Mouse (Mus musculus) CH12.LX (cell line): ENCODE measurements at regions not wholly inside any gene's neighbourhood (a gene's known extent, or its start where the extent isn't known, plus 50 kb on each side); places are given as distances from the start of the nearest gene placed in this dataset.

Experiments
- DNase-seq: peaks from one replicate; pipeline ENCODE4 v3.0.0-alpha.2; 2013; ENCODE audit errors: extremely low read depth
- H3K27ac ChIP-seq: 2 replicates; pipeline ENCODE4 v1.5.1; 2012; ENCODE audit warnings: low read depth, mild to moderate bottlenecking, control low read depth, moderate library complexity; ENCODE audit not compliant: insufficient read depth
- H3K27me3 ChIP-seq: replicated peaks from 2 replicates; pipeline ENCODE3; 2012; ENCODE audit warnings: inconsistent platforms
- H3K36me3 ChIP-seq, 2 experiments: replicated peaks in 1 of 2; 2 replicates each; pipeline versions ENCODE3 to v1.6.1; 2012; ENCODE audit warnings: inconsistent platforms in 1 of 2, low read length in 1 of 2, mild to moderate bottlenecking in 1 of 2, mixed read lengths in 1 of 2, moderate library complexity in 1 of 2; ENCODE audit not compliant: control insufficient read depth in 1 of 2, insufficient read depth in 1 of 2
- H3K4me1 ChIP-seq, 2 experiments: 2 replicates each; pipeline ENCODE4 v1.6.1; 2012; ENCODE audit warnings: inconsistent platforms in 1 of 2, moderate library complexity in 1 of 2; ENCODE audit not compliant: insufficient read depth in 2 of 2, control insufficient read depth in 1 of 2
- H3K4me2 ChIP-seq: 2 replicates; pipeline ENCODE4 v1.6.1; 2012; ENCODE audit warnings: low read depth, mild to moderate bottlenecking, control low read depth; ENCODE audit not compliant: poor library complexity, insufficient read depth, severe bottlenecking
- H3K4me3 ChIP-seq, 3 experiments: fragments of 150-350 bp in 1 of 3; sonication (generic) in 1 of 3; replicated peaks in 1 of 3; 2 replicates each; pipeline versions ENCODE3 to v1.5.1; 2011 to 2012; ENCODE audit warnings: low read depth in 2 of 3, low read length in 2 of 3, mild to moderate bottlenecking in 2 of 3, moderate library complexity in 2 of 3, control low read depth in 1 of 3, improper control_type of control experiment in 1 of 3, inconsistent platforms in 1 of 3, mixed read lengths in 1 of 3; ENCODE audit not compliant: poor library complexity in 1 of 3
- H3K79me2 ChIP-seq: replicated peaks from 2 replicates; pipeline ENCODE4 v1.6.1; 2012; ENCODE audit warnings: mild to moderate bottlenecking, moderate library complexity; ENCODE audit not compliant: control insufficient read depth, poor library complexity, insufficient read depth, severe bottlenecking; ENCODE audit errors: extremely low read depth
- H3K9ac ChIP-seq: 2 replicates; pipeline ENCODE4 v1.6.1; 2012; ENCODE audit warnings: low read depth, mild to moderate bottlenecking, control low read depth, moderate library complexity; ENCODE audit not compliant: insufficient read depth
- H3K9me3 ChIP-seq: replicated peaks from 2 replicates; pipeline ENCODE3; 2012; ENCODE audit warnings: low read length, inconsistent platforms, mixed read lengths
- BHLHE40 ChIP-seq: IDR thresholded peaks from 2 replicates; pipeline ENCODE4 v1.6.1; 2011; ENCODE audit warnings: mild to moderate bottlenecking, low read depth, low read length, improper control_type of control experiment
- CHD2 ChIP-seq: IDR thresholded peaks from 2 replicates; pipeline ENCODE4 v1.6.1; 2011; ENCODE audit warnings: low read length, improper control_type of control experiment
- E2F4 ChIP-seq: IDR thresholded peaks from 2 replicates; pipeline ENCODE4 v1.6.1; 2011; ENCODE audit warnings: low read depth, low read length, improper control_type of control experiment; ENCODE audit not compliant: insufficient replicate concordance
- ETS1 ChIP-seq: conservative IDR thresholded peaks from 2 replicates; pipeline ENCODE4 v1.6.1; 2012; ENCODE audit warnings: low read depth, mild to moderate bottlenecking, inconsistent platforms, low read length, improper control_type of control experiment, moderate library complexity
- HCFC1 ChIP-seq: IDR thresholded peaks from 2 replicates; pipeline ENCODE4 v1.6.1; 2012; ENCODE audit warnings: low read depth, mild to moderate bottlenecking, inconsistent platforms, low read length, improper control_type of control experiment
- JUN ChIP-seq: IDR thresholded peaks from 2 replicates; pipeline ENCODE4 v1.6.1; 2011; ENCODE audit warnings: low read depth, mild to moderate bottlenecking, low read length, improper control_type of control experiment, moderate library complexity; ENCODE audit not compliant: insufficient read depth
- JUND ChIP-seq: conservative IDR thresholded peaks from 2 replicates; pipeline ENCODE4 v1.6.1; 2011; ENCODE audit warnings: low read depth, low read length, improper control_type of control experiment
- MAFK ChIP-seq: IDR thresholded peaks from 2 replicates; pipeline ENCODE4 v1.6.1; 2011; ENCODE audit warnings: low read length, improper control_type of control experiment; ENCODE audit not compliant: insufficient replicate concordance
- MAX ChIP-seq: IDR thresholded peaks from 2 replicates; pipeline ENCODE4 v1.6.1; 2011; ENCODE audit warnings: low read length, improper control_type of control experiment
- MAZ ChIP-seq: IDR thresholded peaks from 2 replicates; pipeline ENCODE4 v1.6.1; 2012; ENCODE audit warnings: low read depth, mild to moderate bottlenecking, inconsistent platforms, low read length, improper control_type of control experiment, moderate library complexity
- MEF2A ChIP-seq: IDR thresholded peaks from 2 replicates; pipeline ENCODE4 v1.6.1; 2014; ENCODE audit warnings: low read depth, mild to moderate bottlenecking, inconsistent platforms, low read length, improper control_type of control experiment, borderline replicate concordance
- MXI1 ChIP-seq: IDR thresholded peaks from 2 replicates; pipeline ENCODE4 v1.6.1; 2011; ENCODE audit warnings: mild to moderate bottlenecking, low read depth, low read length, improper control_type of control experiment
- MYC ChIP-seq: IDR thresholded peaks from 2 replicates; pipeline ENCODE4 v1.6.1; 2011; ENCODE audit warnings: low read depth, mild to moderate bottlenecking, improper control_type of control experiment, low read length
- NELFE ChIP-seq: IDR thresholded peaks from 2 replicates; pipeline ENCODE4 v1.6.1; 2011; ENCODE audit warnings: low read depth, low read length, improper control_type of control experiment
- PAX5 ChIP-seq: IDR thresholded peaks from 2 replicates; pipeline ENCODE4 v1.6.1; 2012; ENCODE audit warnings: low read length, inconsistent platforms, mixed read lengths
- POLR2A ChIP-seq: IDR thresholded peaks from 2 replicates; pipeline ENCODE4 v1.6.1; 2011; ENCODE audit warnings: low read depth, mild to moderate bottlenecking, improper control_type of control experiment, low read length
- POLR2AphosphoS2 ChIP-seq: IDR thresholded peaks from 2 replicates; pipeline ENCODE4 v1.6.1; 2011; ENCODE audit warnings: low read depth, low read length, improper control_type of control experiment
- RCOR1 ChIP-seq: conservative IDR thresholded peaks from 2 replicates; pipeline ENCODE4 v1.6.1; 2012; ENCODE audit warnings: low read depth, mild to moderate bottlenecking, inconsistent platforms, low read length, improper control_type of control experiment
- TCF12 ChIP-seq: IDR thresholded peaks from 2 replicates; pipeline ENCODE4 v1.6.1; 2014; ENCODE audit warnings: low read depth, mild to moderate bottlenecking, inconsistent platforms, low read length, improper control_type of control experiment
- UBTF ChIP-seq: IDR thresholded peaks from 2 replicates; pipeline ENCODE4 v1.6.1; 2012; ENCODE audit warnings: low read depth, mild to moderate bottlenecking, inconsistent platforms, low read length, improper control_type of control experiment, moderate library complexity
- USF1 ChIP-seq: IDR thresholded peaks from 2 replicates; pipeline ENCODE4 v1.6.1; 2014; ENCODE audit warnings: low read depth, mild to moderate bottlenecking, inconsistent platforms, low read length, improper control_type of control experiment
- USF2 ChIP-seq: conservative IDR thresholded peaks from 2 replicates; pipeline ENCODE4 v1.6.1; 2011; ENCODE audit warnings: low read depth, low read length, improper control_type of control experiment
- ZC3H11A ChIP-seq: IDR thresholded peaks from 2 replicates; pipeline ENCODE4 v1.6.1; 2012; ENCODE audit warnings: low read depth, mild to moderate bottlenecking, inconsistent platforms, low read length, improper control_type of control experiment
- ZMIZ1 ChIP-seq: IDR thresholded peaks from 2 replicates; pipeline ENCODE4 v1.6.1; 2012; ENCODE audit warnings: low read depth, mild to moderate bottlenecking, inconsistent platforms, low read length, improper control_type of control experiment
- ZNF384 ChIP-seq: IDR thresholded peaks from 2 replicates; pipeline ENCODE4 v1.6.1; 2012; ENCODE audit warnings: low read depth, low read length, improper control_type of control experiment, inconsistent platforms
- dilution Hi-C: fragments of 300-500 bp; cut with MboI; formaldehyde crosslinking; loops from 2 replicates; pipeline ENCODE4 v1.14.3; 2020; ENCODE audit warnings: low sequenced_read_pairs; ENCODE audit not compliant: extremely low pct_unique_long_range_greater_than_20kb, extremely low pct_ligation_motif_present
- in situ Hi-C: fragments of 300-500 bp; cut with MboI; formaldehyde crosslinking; loops from 3 replicates; pipeline ENCODE4 v1.14.3; 2019; ENCODE audit warnings: low sequenced_read_pairs, low pct_ligation_motif_present, low pct_unique_long_range_greater_than_20kb, mixed read lengths

DNA sequence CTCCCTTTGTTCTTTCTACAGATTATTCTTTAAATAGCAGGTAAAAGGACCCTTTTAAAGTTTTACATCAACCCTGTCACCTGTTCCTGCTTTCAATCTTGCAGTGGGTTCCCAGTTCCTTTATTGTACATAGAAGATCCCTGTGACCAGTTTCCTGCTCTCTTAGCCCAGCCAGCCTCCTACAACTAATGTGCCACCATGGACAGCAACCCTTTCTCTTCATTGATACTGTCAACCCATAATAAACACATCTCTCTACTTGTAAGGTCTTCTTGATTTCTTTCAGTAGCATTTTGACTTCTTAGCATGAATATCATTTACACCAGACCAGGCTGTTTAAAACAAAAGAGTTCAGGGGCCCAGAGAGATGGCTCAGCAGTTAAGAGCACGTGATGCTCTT is 124.2 kb upstream of the Xpo1 start:
- DNase-seq = no peak
- in situ Hi-C loops = no loop called here

DNA sequence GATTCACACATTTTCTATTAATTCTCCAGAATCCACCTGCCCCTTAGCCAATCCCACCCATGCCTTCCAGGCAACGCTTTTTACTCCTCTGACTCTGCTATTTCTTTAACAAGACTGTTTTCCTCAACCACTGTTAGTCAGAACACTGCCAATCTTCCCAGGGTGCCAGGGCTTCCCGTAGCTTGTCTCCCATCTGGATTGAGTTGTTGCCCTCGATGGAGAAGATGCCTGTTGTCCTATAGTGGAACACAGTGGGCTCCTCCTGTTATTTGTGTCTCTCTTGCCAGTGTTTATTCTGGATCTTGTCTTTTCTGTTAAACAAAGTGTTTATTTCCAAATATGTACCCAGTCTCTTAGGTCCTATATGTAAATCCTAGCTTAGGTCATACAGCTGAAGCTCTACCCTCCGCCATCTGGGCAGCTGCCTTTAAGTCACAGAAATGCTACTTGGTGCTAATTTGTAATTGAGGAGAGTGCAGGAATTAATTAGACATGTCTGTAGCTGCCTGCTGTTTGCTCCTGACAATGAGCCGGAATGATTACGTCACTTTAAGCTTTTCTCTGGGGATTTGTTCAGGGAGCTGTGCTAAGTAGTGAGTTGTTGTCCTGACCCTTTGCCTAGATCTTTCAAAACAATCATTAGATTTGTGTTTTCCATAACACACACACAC is 115.3 kb upstream of the Xpo1 start:
- in situ Hi-C loops = no loop called here
- no peak overlapping the region for H3K27ac ChIP-seq
- dilution Hi-C loops = no loop called here

More for the DNA sequence above, 124.2 kb upstream of the Xpo1 start:
- no peaks in the 10 kb centered on the region for H3K9me3 ChIP-seq
- no peaks in the 10 kb centered on the region for H3K4me1 ChIP-seq
- no peak overlapping the region for H3K4me2 ChIP-seq
- no peak for TF ChIP-seq E2F4
- TF ChIP-seq MXI1 = 0 out of 2 replicates have a peak, but pooled peaks have one; percentile 38
- no peaks in the 10 kb centered on the region for H3K79me2 ChIP-seq
- no peaks in the 10 kb centered on the region for H3K36me3 ChIP-seq
- no peak overlapping the region for H3K4me3 ChIP-seq
- H3K27me3 ChIP-seq = peaks cover 4% of the 10 kb centered on the region
- no peak overlapping the region for H3K27ac ChIP-seq
- dilution Hi-C loops = no loop called here
- H3K9ac ChIP-seq = no peak overlapping the region

GRCm38 (mm10) chr11:23141100-23141837 is 114.6 kb upstream of the Xpo1 start:
- Histone ChIP-seq H3K36me3 (no peaks in the 10 kb centered on the region), H3K4me3 (no peak overlapping the region), H3K79me2 (no peaks in the 10 kb centered on the region), H3K27ac (no peak overlapping the region), H3K4me1 (peaks cover 2 to 3% of the 10 kb centered on the region in 2 experiments; a peak in 2 of 4 replicates), H3K9ac (no peak overlapping the region), H3K4me2 (no peak overlapping the region), H3K27me3 (peaks cover 4% of the 10 kb centered on the region), H3K9me3 (no peaks in the 10 kb centered on the region)
- DNase-seq = no peak
- dilution Hi-C loops = no loop called here
- in situ Hi-C loops = no loop called here
- no peak for TF ChIP-seq RCOR1
- no peak for TF ChIP-seq JUN
- TF ChIP-seq MAX = no peak
- no peak for TF ChIP-seq NELFE
- no peak for TF ChIP-seq POLR2A
- TF ChIP-seq UBTF = no peak
- TF ChIP-seq MAFK = no peak
- no peak for TF ChIP-seq POLR2AphosphoS2
- TF ChIP-seq CHD2 = no peak
- TF ChIP-seq MAZ = no peak
- no peak for TF ChIP-seq ZNF384
- TF ChIP-seq HCFC1 = no peak
- no peak for TF ChIP-seq MEF2A
- TF ChIP-seq BHLHE40 = no peak
- TF ChIP-seq ZC3H11A = no peak
- no peak for TF ChIP-seq USF2
- no peak for TF ChIP-seq MXI1
- TF ChIP-seq MYC = no peak
- TF ChIP-seq PAX5 = no peak

More for the DNA sequence above, 115.3 kb upstream of the Xpo1 start:
- TF ChIP-seq TCF12 (no peak), JUND (no peak), ZNF384 (no peak), USF1 (no peak), ZC3H11A (no peak), JUN (no peak), CHD2 (no peak), MAX (no peak), ZMIZ1 (no peak), UBTF (no peak), ETS1 (no peak), MXI1 (no peak)
- Histone ChIP-seq H3K27me3 (peaks cover 4% of the 10 kb centered on the region), H3K36me3 (no peaks in the 10 kb centered on the region), H3K4me2 (no peak overlapping the region), H3K9ac (no peak overlapping the region), H3K4me1 (peaks cover 0 to 3% of the 10 kb centered on the region in 2 experiments; a peak in 1 of 4 replicates), H3K4me3 (no peak overlapping the region), H3K79me2 (no peaks in the 10 kb centered on the region), H3K9me3 (no peaks in the 10 kb centered on the region)
- DNase-seq = no peak
